Mouse (Mus musculus) testis, adult 2 months (tissue): ENCODE data around the gene Dffa.

Experiments
- CTCF ChIP-seq: fragments of 200-500 bp; IDR thresholded peaks from 2 replicates; pipeline ENCODE4 v1.5.1; 2012; ENCODE audit warnings: low read depth, mild to moderate bottlenecking, inconsistent platforms, low read length, moderate library complexity; ENCODE audit not compliant: control insufficient read depth, insufficient read depth, insufficient replicate concordance
- POLR2A ChIP-seq: fragments of 200-500 bp; IDR thresholded peaks from 2 replicates; pipeline ENCODE4 v1.6.1; 2012; ENCODE audit warnings: low read depth, mild to moderate bottlenecking, inconsistent platforms, low read length, moderate library complexity; ENCODE audit not compliant: control insufficient read depth

DNA sequence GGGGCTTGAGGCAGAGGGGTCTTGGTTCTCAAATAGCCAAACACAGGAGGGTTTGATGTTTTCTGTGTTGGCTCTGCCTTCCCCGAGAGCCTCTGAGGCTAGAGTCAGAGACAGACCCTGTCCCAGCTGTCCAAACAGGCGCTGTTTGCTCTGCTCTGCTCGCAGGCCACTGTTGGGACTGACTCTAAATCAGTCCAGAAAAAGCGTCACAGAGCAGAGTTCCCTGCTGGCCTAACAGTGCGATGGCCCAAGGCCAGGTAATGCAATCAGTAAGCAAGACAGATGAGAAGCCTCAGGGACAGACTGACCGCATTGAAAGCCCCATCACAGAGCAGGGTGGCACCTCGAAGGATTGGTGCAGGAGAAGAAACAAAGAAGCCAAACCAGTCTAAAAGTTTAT, 45.7 kb downstream of the Dffa start:
- TF ChIP-seq CTCF (no peak), POLR2A (no peak)
